Mouse (Mus musculus): ENCODE measurements around the gene Cstf3. TPM values are rescaled to one million over a fixed set of nuclear protein-coding genes. Genes with fewer than 3 reads are reported as not detected.

Cstf3 gene
- polyA plus RNA-seq, 1 experiment from 2014 or later: 69.0 TPM

- WGBS (ENCODE audit: insufficient replicate concordance): 58% methylated on average over 3 of the region's 3 CpGs
- no peak for ATAC-seq (replicated peaks; ENCODE audit: insufficient number of reproducible peaks, low FRiP score, low TSS enrichment)
- no peaks in the 10 kb centered on the region for H3K27me3 ChIP-seq (ENCODE audit: control insufficient read depth, insufficient read depth, low read length)
- H3K36me3 ChIP-seq (ENCODE audit: control insufficient read depth, insufficient read depth, low read length): peaks cover 3% of the 10 kb centered on the region; the same call in 1 of the 2 replicates
- no peak overlapping the region for H3K27ac ChIP-seq (ENCODE audit: low read depth, low read length)
- H3K4me3 ChIP-seq (ENCODE audit: low read depth, low read length): no peak overlapping the region
- no peaks in the 10 kb centered on the region for H3K9me3 ChIP-seq (replicated peaks; ENCODE audit: control insufficient read depth, low read length)
- H3K4me1 ChIP-seq (ENCODE audit: control insufficient read depth, insufficient read depth, low read length): no peaks in the 10 kb centered on the region
- no peak overlapping the region for H3K9ac ChIP-seq (ENCODE audit: low read depth, low read length)
- no peak overlapping the region for H3K4me2 ChIP-seq
Observed at GRCm38 (mm10) chr2:104687261-104687660, 96.9 kb downstream of the Cstf3 start.

GRCm38 (mm10) chr2:104688321-104688720 is 98.0 kb downstream of the Cstf3 start:
- 63% methylated on average over 3 of the region's 3 CpGs for WGBS (ENCODE audit: insufficient replicate concordance)
- no peak overlapping the region for H3K27ac ChIP-seq (ENCODE audit: low read depth, low read length)
- H3K9ac ChIP-seq (ENCODE audit: low read depth, low read length): no peak overlapping the region
- no peaks in the 10 kb centered on the region for H3K4me1 ChIP-seq (ENCODE audit: control insufficient read depth, insufficient read depth, low read length)
- H3K4me2 ChIP-seq: no peak overlapping the region
- no peaks in the 10 kb centered on the region for H3K9me3 ChIP-seq (replicated peaks; ENCODE audit: control insufficient read depth, low read length)
- H3K4me3 ChIP-seq (ENCODE audit: low read depth, low read length): no peak overlapping the region
- ATAC-seq (replicated peaks; ENCODE audit: insufficient number of reproducible peaks, low FRiP score, low TSS enrichment): no peak
- peaks cover 3% of the 10 kb centered on the region; the same call in 1 of the 2 replicates for H3K36me3 ChIP-seq (ENCODE audit: control insufficient read depth, insufficient read depth, low read length)
- H3K27me3 ChIP-seq (ENCODE audit: control insufficient read depth, insufficient read depth, low read length): no peaks in the 10 kb centered on the region

GRCm38 (mm10) chr2:104688724-104689123 is 98.4 kb downstream of the Cstf3 start:
- Histone ChIP-seq H3K9ac (ENCODE audit: low read depth, low read length) (no peak overlapping the region), H3K4me3 (ENCODE audit: low read depth, low read length) (no peak overlapping the region), H3K36me3 (ENCODE audit: control insufficient read depth, insufficient read depth, low read length) (peaks cover 3% of the 10 kb centered on the region; the same call in 1 of the 2 replicates), H3K9me3 (replicated peaks; ENCODE audit: control insufficient read depth, low read length) (no peaks in the 10 kb centered on the region), H3K4me1 (ENCODE audit: control insufficient read depth, insufficient read depth, low read length) (no peaks in the 10 kb centered on the region), H3K4me2 (no peak overlapping the region), H3K27ac (ENCODE audit: low read depth, low read length) (no peak overlapping the region), H3K27me3 (ENCODE audit: control insufficient read depth, insufficient read depth, low read length) (no peaks in the 10 kb centered on the region)
- ATAC-seq (replicated peaks; ENCODE audit: insufficient number of reproducible peaks, low FRiP score, low TSS enrichment): no peak
- WGBS (ENCODE audit: insufficient replicate concordance): 74% methylated on average over 8 of the region's 8 CpGs

- 73% methylated on average over 4 of the region's 4 CpGs for WGBS (ENCODE audit: insufficient replicate concordance)
- Histone ChIP-seq H3K27me3 (ENCODE audit: control insufficient read depth, insufficient read depth, low read length) (no peaks in the 10 kb centered on the region), H3K9ac (ENCODE audit: low read depth, low read length) (no peak overlapping the region), H3K4me3 (ENCODE audit: low read depth, low read length) (no peak overlapping the region), H3K4me2 (no peak overlapping the region), H3K27ac (ENCODE audit: low read depth, low read length) (no peak overlapping the region), H3K36me3 (ENCODE audit: control insufficient read depth, insufficient read depth, low read length) (no peaks in the 10 kb centered on the region), H3K9me3 (replicated peaks; ENCODE audit: control insufficient read depth, low read length) (no peaks in the 10 kb centered on the region), H3K4me1 (ENCODE audit: control insufficient read depth, insufficient read depth, low read length) (no peaks in the 10 kb centered on the region)
- no peak for ATAC-seq (replicated peaks; ENCODE audit: insufficient number of reproducible peaks, low FRiP score, low TSS enrichment)
Observed at GRCm38 (mm10) chr2:104690720-104691119, 100.4 kb downstream of the Cstf3 start.

GRCm38 (mm10) chr2:104692551-104692950 is 102.2 kb downstream of the Cstf3 start:
- no peak overlapping the region for H3K27ac ChIP-seq (ENCODE audit: low read depth, low read length)
- WGBS (ENCODE audit: insufficient replicate concordance): 47% methylated on average over 2 of the region's 2 CpGs
- H3K9ac ChIP-seq (ENCODE audit: low read depth, low read length): no peak overlapping the region
- H3K4me3 ChIP-seq (ENCODE audit: low read depth, low read length): no peak overlapping the region
- no peaks in the 10 kb centered on the region for H3K4me1 ChIP-seq (ENCODE audit: control insufficient read depth, insufficient read depth, low read length)
- no peak for ATAC-seq (replicated peaks; ENCODE audit: insufficient number of reproducible peaks, low FRiP score, low TSS enrichment)
- no peaks in the 10 kb centered on the region for H3K36me3 ChIP-seq (ENCODE audit: control insufficient read depth, insufficient read depth, low read length)
- H3K4me2 ChIP-seq: no peak overlapping the region
- no peaks in the 10 kb centered on the region for H3K9me3 ChIP-seq (replicated peaks; ENCODE audit: control insufficient read depth, low read length)
- no peaks in the 10 kb centered on the region for H3K27me3 ChIP-seq (ENCODE audit: control insufficient read depth, insufficient read depth, low read length)

GRCm38 (mm10) chr2:104699659-104700058 is 109.3 kb downstream of the Cstf3 start:
- Histone ChIP-seq H3K4me3 (ENCODE audit: low read depth, low read length) (no peak overlapping the region), H3K36me3 (ENCODE audit: control insufficient read depth, insufficient read depth, low read length) (no peaks in the 10 kb centered on the region), H3K4me1 (ENCODE audit: control insufficient read depth, insufficient read depth, low read length) (no peaks in the 10 kb centered on the region), H3K9me3 (replicated peaks; ENCODE audit: control insufficient read depth, low read length) (no peaks in the 10 kb centered on the region), H3K27ac (ENCODE audit: low read depth, low read length) (no peak overlapping the region), H3K27me3 (ENCODE audit: control insufficient read depth, insufficient read depth, low read length) (no peaks in the 10 kb centered on the region), H3K4me2 (no peak overlapping the region), H3K9ac (ENCODE audit: low read depth, low read length) (no peak overlapping the region)
- 81% methylated on average over 11 of the region's 11 CpGs for WGBS (ENCODE audit: insufficient replicate concordance)
- ATAC-seq (replicated peaks; ENCODE audit: insufficient number of reproducible peaks, low FRiP score, low TSS enrichment): no peak

- Histone ChIP-seq H3K9me3 (replicated peaks; ENCODE audit: control insufficient read depth, low read length) (no peaks in the 10 kb centered on the region), H3K9ac (ENCODE audit: low read depth, low read length) (no peak overlapping the region), H3K27me3 (ENCODE audit: control insufficient read depth, insufficient read depth, low read length) (no peaks in the 10 kb centered on the region), H3K36me3 (ENCODE audit: control insufficient read depth, insufficient read depth, low read length) (no peaks in the 10 kb centered on the region), H3K4me2 (no peak overlapping the region), H3K4me3 (ENCODE audit: low read depth, low read length) (no peak overlapping the region), H3K27ac (ENCODE audit: low read depth, low read length) (no peak overlapping the region), H3K4me1 (ENCODE audit: control insufficient read depth, insufficient read depth, low read length) (no peaks in the 10 kb centered on the region)
- ATAC-seq (replicated peaks; ENCODE audit: insufficient number of reproducible peaks, low FRiP score, low TSS enrichment): no peak
- WGBS (ENCODE audit: insufficient replicate concordance): 68% methylated on average over 3 of the region's 3 CpGs
Observed at GRCm38 (mm10) chr2:104703158-104703557, 112.8 kb downstream of the Cstf3 start.

- WGBS (ENCODE audit: insufficient replicate concordance): 72% methylated on average over 3 of the region's 3 CpGs
- ATAC-seq (replicated peaks; ENCODE audit: insufficient number of reproducible peaks, low FRiP score, low TSS enrichment): no peak
Observed at GRCm38 (mm10) chr2:104704355-104704754, 114.0 kb downstream of the Cstf3 start.

GRCm38 (mm10) chr2:104709786-104710337 is 119.5 kb downstream of the Cstf3 start:
- H3K27me3 ChIP-seq (ENCODE audit: control insufficient read depth, insufficient read depth, low read length): no peaks in the 10 kb centered on the region
- no peak overlapping the region for H3K4me2 ChIP-seq
- ATAC-seq (replicated peaks; ENCODE audit: insufficient number of reproducible peaks, low FRiP score, low TSS enrichment): no peak
- WGBS (ENCODE audit: insufficient replicate concordance): 47% methylated on average over 6 of the region's 6 CpGs
- H3K4me3 ChIP-seq (ENCODE audit: low read depth, low read length): no peak overlapping the region
- H3K36me3 ChIP-seq (ENCODE audit: control insufficient read depth, insufficient read depth, low read length): no peaks in the 10 kb centered on the region
- 0 out of 2 replicates have a peak, but pooled peaks cover 2% of the 10 kb centered on the region for H3K4me1 ChIP-seq (ENCODE audit: control insufficient read depth, insufficient read depth, low read length)
- H3K27ac ChIP-seq (ENCODE audit: low read depth, low read length): no peak overlapping the region
- no peaks in the 10 kb centered on the region for H3K9me3 ChIP-seq (replicated peaks; ENCODE audit: control insufficient read depth, low read length)
- H3K9ac ChIP-seq (ENCODE audit: low read depth, low read length): no peak overlapping the region

More at GRCm38 (mm10) chr2:104704355-104704754, 114.0 kb downstream of the Cstf3 start:
- Histone ChIP-seq H3K9ac (ENCODE audit: low read depth, low read length) (no peak overlapping the region), H3K9me3 (replicated peaks; ENCODE audit: control insufficient read depth, low read length) (no peaks in the 10 kb centered on the region), H3K27me3 (ENCODE audit: control insufficient read depth, insufficient read depth, low read length) (no peaks in the 10 kb centered on the region), H3K27ac (ENCODE audit: low read depth, low read length) (no peak overlapping the region), H3K4me3 (ENCODE audit: low read depth, low read length) (no peak overlapping the region), H3K4me1 (ENCODE audit: control insufficient read depth, insufficient read depth, low read length) (no peaks in the 10 kb centered on the region), H3K36me3 (ENCODE audit: control insufficient read depth, insufficient read depth, low read length) (no peaks in the 10 kb centered on the region), H3K4me2 (no peak overlapping the region)

Data from heart, embryonic 11.5 days (tissue).